Mouse (Mus musculus) cerebellum, adult 2 months (tissue): ENCODE data around the gene Amh. TPM values are rescaled to one million over a fixed set of nuclear protein-coding genes. Genes with fewer than 3 reads are reported as not detected.
A peak's percentile ranks its signal among the peaks of the same experiment; 100 is the strongest.

ENCODE experiments used
- DNase-seq, 2 experiments: peaks; one replicate each; pipeline ENCODE4 v3.0.0; 2021
- H3K27ac ChIP-seq: fragments of 200-500 bp; 2 replicates; pipeline ENCODE4 v1.5.1; 2012; ENCODE audit warnings: low read length, control low read depth, inconsistent platforms; ENCODE audit not compliant: insufficient read depth
- H3K27me3 ChIP-seq: fragments of 200-500 bp; 2 replicates; pipeline ENCODE4 v1.6.1; 2012; ENCODE audit warnings: inconsistent platforms, mild to moderate bottlenecking, low read length, moderate library complexity; ENCODE audit not compliant: control insufficient read depth, insufficient read depth
- H3K4me1 ChIP-seq: fragments of 200-500 bp; 2 replicates; pipeline ENCODE4 v1.6.1; 2011; ENCODE audit warnings: low read length; ENCODE audit not compliant: control insufficient read depth, insufficient read depth
- H3K4me3 ChIP-seq: fragments of 200-500 bp; replicated peaks from 2 replicates; pipeline ENCODE3; 2011; ENCODE audit warnings: mild to moderate bottlenecking, low read depth, low read length, control low read depth; ENCODE audit not compliant: insufficient read depth
- CTCF ChIP-seq: fragments of 200-500 bp; IDR thresholded peaks from 2 replicates; pipeline ENCODE4 v1.5.1; 2011; ENCODE audit warnings: low read depth, mild to moderate bottlenecking, control low read depth, low read length, moderate library complexity, borderline replicate concordance; ENCODE audit not compliant: insufficient read depth
- POLR2A ChIP-seq: fragments of 200-500 bp; IDR thresholded peaks from 2 replicates; pipeline ENCODE4 v1.6.1; 2011; ENCODE audit warnings: low read length, control low read depth, borderline replicate concordance; ENCODE audit not compliant: insufficient read depth
- WGBS: fragments of 180-500 bp; shearing (Covaris S2); methylation state at CpG from one replicate; pipeline ENCODE4 v1.1.7; 2018; 5-methylcytosine and 5-hydroxymethylcytosine counted together
- polyA plus RNA-seq: library from polyadenylated mRNA; depleted of rRNA; stranded (reverse); fragments of >200 nt; gene quantifications from 2 replicates; pipeline ENCODE4 v1.2.3, GENCODE M21; 2012

The Amh gene
- polyA plus RNA-seq, 1 experiment: 3.0 TPM

DNA sequence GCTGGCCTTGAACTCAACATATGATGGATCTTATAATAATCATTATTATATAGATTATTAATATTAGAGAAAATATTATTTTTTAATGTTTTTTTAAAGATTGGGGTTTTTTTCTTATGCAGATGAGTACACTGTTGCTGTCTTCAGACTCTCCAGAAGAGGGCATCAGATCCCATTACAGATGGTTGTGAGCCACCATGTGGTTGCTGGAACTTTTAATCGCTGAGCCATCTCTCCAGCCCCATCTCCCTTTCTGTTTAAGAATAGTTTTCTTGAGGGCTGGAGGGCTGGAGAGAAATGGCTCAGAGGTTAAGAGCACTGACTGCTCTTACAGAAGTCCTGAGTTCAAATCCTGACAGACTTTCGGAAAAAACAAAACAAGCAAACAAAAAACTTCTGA is 16.9 kb downstream of the Amh start:
- WGBS: 40% methylated on average over 2 of the region's 2 CpGs
- Histone ChIP-seq H3K27ac (no peak overlapping the region), H3K27me3 (no peaks in the 10 kb centered on the region), H3K4me3 (no peak overlapping the region), H3K4me1 (no peaks in the 10 kb centered on the region)
- TF ChIP-seq POLR2A (no peak), CTCF (peak; percentile 53; the same call in 1 of the 2 replicates)
- DNase-seq: peak in 1 of 2 experiments; percentile 55

DNA sequence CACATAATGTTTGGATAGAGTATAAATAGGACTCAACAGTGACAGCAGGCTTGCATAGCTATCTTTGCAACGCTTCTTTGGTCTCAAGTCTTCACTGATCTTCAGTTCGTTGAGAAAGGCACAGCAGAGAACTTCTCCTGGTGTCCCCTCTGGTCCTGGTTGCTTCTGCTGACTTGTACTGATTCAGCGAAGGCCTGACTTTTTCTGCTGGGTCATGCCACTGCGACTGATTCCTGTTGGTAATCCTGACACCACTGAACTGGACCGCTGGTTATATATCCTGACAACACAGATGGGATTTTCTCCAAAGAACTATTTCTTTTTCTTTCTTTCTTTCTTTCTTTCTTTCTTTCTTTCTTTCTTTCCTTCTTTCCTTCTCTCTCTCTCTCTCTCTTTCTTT is 17.5 kb downstream of the Amh start:
- WGBS: 87% methylated on average over 5 of the region's 5 CpGs
- no peaks in the 10 kb centered on the region for H3K4me1 ChIP-seq
- TF ChIP-seq POLR2A (no peak), CTCF (no peak)
- H3K27me3 ChIP-seq: no peaks in the 10 kb centered on the region
- DNase-seq: no peak
- no peak overlapping the region for H3K4me3 ChIP-seq
- no peak overlapping the region for H3K27ac ChIP-seq

DNA sequence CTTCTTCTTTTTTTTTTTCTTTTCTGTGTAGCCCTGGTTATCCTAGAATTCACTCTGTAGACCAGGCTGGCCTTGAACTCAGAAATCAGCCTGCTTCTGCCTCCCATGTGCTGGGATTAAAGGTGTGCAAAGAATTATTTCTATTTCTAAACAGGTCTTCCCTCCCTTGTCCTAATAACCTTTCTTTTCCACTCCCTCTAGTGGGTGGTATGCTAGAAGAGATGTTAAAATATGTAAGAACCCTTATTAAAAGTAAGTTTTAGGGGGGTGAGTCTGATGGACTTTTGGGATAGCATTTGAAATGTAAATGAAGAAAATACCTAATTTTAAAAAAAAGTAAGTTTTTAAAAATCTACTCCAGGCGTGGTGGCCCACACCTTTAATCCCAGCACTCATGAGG is 18.3 kb downstream of the Amh start:
- 98% methylated on average over 1 of the region's 1 CpGs for WGBS
- Histone ChIP-seq H3K27me3 (no peaks in the 10 kb centered on the region), H3K27ac (no peak overlapping the region), H3K4me1 (no peaks in the 10 kb centered on the region), H3K4me3 (no peak overlapping the region)
- DNase-seq: no peak
- no peak for TF ChIP-seq CTCF
- no peak for TF ChIP-seq POLR2A

DNA sequence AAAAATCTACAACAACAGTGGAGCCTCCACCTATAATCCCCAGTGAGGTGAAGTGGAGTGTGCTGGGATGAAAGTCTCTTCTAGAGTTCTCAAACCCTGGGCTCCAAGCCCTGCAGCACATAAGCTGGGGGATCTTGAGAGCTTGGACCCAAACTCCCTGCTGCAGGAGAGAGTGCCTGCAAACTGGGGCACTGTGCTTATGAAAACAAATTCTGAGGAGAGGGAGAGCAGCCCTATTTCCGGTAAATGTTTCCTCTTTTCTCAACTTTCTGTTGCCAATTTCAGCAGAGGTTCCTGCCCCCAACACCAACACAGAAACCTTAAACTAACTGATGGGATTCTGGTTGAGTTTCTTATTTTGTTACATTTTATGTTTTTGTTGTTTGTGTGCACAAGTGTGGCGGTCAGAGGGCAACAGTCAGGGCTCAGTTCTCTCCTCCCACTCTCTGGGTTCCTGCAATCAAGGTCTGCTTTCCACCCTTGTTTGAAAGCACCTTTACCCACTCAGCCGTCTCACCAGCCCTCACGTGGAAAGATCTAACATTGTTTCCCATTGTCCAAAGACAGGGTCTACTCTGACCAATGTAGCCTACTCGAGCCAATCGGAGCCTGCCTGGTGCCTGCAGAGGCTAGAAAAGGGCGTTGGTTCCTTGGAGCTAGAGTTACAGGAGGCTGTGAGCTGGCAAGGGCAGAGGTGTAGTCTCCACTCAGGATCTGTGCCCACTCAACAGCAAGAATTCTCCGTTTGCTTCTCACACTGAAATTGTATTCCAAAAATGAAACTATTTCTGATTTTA is 19.0 kb downstream of the Amh start:
- WGBS: 74% methylated on average over 8 of the region's 8 CpGs
- Histone ChIP-seq H3K27ac (no peak overlapping the region), H3K27me3 (no peaks in the 10 kb centered on the region), H3K4me3 (no peak overlapping the region), H3K4me1 (no peaks in the 10 kb centered on the region; the same call in 1 of the 2 replicates)
- DNase-seq: no peak
- no peak for TF ChIP-seq CTCF
- TF ChIP-seq POLR2A: no peak

DNA sequence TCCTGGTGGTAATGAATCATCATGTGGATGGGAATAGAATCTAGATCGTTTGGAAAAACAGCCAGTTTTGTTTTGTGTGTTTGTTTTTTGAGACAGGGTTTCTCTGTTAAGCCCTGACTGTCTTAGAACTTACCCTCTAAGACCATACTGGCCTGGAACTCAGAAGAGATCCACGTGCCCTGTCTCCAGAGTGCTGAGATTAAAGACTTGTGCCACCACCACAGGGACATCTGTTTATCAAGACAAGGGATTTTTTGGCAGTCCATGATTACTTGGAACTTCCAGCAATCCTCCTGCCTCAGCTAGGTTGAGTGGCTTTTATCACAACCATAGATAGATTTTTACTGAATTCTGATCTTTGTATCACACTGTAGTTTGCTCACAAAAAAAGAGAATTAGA is 19.8 kb downstream of the Amh start:
- DNase-seq: no peak
- Histone ChIP-seq H3K27ac (no peak overlapping the region), H3K4me1 (peaks cover 8% of the 10 kb centered on the region), H3K4me3 (no peak overlapping the region), H3K27me3 (no peaks in the 10 kb centered on the region)
- TF ChIP-seq POLR2A: no peak
- no peak for TF ChIP-seq CTCF
- 72% methylated on average over 2 of the region's 2 CpGs for WGBS

DNA sequence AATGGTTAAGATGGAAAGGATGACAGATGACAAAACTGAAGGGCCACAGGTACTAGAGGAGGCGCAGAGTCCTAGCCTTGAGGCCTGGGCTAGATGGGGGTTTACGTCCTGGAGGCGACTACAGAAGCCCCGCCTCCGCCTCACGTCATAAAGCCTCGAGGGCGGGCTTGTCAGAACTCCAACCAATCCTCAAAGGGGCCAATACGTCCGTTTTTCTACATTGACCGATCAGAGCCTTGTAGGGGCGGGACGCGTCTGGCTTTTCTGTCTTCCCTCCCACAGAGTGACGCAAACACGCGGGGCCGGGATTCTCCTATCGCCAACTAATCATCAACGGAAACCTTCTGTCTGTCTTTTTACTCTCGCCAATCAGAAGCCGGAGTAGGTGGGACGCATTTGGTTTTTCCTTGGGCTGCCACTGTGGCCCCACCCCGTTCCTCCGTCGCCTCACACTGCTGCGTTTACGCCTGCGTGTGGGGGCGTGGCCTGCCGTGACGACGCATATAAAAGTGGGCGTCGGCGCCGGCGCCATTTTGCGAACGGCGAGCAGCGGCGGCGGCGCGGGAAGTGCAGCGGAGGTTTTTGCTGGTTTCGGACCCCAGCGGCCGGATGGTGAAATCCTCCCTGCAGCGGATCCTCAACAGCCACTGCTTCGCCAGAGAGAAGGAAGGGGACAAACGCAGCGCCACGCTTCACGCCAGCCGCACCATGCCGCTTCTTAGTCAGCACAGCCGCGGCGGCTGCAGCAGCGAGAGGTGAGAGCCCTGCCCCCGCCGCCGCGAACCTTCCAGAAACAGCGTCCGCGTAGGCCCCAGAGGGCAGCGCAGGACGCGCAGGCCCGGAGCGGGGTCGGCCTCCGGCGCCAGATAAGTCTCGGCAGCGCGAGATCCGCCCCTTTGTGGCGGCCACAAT is 21.4 kb downstream of the Amh start, which contains the start of gene Oaz1:
Gene Oaz1, plus strand, starts transcription at position 506 of the 912 bp plus-strand sequence.
- TF ChIP-seq POLR2A: peak; percentile 90
- no peak for TF ChIP-seq CTCF
- H3K27ac ChIP-seq: peak within 1 kb of the TSS; percentile 96
- peaks cover 17% of the 10 kb centered on the region for H3K4me1 ChIP-seq
- H3K27me3 ChIP-seq: no peaks in the 10 kb centered on the region
- DNase-seq: peak; percentile 99 to 100
- H3K4me3 ChIP-seq: peak within 1 kb of the TSS; percentile 95
- under 1% methylated on average over 82 of the region's 82 CpGs for WGBS

DNA sequence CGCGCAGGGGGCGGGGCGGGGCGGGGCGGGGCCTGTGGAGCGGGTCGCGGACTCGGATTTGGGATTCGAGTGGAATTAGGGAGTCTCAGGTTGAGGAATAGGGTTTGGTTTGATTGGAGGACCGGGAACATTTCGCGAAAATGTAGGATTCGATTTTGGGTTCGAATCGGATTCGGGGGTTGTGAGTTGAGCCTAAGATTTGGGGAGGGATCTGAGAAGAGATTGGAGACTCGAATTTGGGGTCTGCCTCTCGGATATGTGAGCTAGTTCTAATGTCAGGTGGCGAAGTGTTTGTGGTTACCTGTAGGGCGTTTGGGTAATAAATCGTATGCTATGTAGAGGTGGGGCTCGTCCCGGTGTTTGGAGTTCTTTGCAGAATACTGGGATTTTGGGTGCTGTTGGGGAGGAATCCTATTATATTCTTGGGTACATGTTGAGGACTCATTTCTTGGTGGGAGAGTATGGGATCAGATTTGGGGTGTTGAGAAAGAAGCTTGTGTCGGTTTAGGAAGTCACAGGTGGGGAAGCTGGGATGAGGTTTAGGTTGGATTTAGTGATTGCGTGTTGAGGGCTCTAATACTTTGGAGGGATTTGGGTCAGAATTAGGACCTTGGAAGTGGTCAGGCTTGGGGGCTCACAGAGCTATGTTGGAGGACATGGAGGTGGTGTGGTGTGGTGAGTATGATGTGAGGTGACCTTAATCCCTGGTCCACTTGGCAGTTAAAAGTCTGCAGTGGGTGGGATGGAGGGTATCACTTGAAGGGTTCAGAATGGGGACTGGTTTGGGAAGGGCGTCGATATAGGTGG is 22.2 kb downstream of the Amh start:
- no peaks in the 10 kb centered on the region for H3K27me3 ChIP-seq
- peak overlapping the region; percentile 65 for H3K4me3 ChIP-seq
- no peak for DNase-seq
- H3K4me1 ChIP-seq: peaks cover 21% of the 10 kb centered on the region
- WGBS: 2% methylated on average over 29 of the region's 29 CpGs
- peak overlapping the region; percentile 15; the same call in 1 of the 2 replicates for H3K27ac ChIP-seq
- no peak for TF ChIP-seq CTCF
- TF ChIP-seq POLR2A: no peak
